Mouse (Mus musculus): Measurements from ENCODE around the gene Ddx41.
"Not testable (repeated sequence)": the region's sequence is repeated elsewhere in the genome, so short reads cannot be mapped to it uniquely, and the experiment has no call there.

Gene Ddx41

DNA sequence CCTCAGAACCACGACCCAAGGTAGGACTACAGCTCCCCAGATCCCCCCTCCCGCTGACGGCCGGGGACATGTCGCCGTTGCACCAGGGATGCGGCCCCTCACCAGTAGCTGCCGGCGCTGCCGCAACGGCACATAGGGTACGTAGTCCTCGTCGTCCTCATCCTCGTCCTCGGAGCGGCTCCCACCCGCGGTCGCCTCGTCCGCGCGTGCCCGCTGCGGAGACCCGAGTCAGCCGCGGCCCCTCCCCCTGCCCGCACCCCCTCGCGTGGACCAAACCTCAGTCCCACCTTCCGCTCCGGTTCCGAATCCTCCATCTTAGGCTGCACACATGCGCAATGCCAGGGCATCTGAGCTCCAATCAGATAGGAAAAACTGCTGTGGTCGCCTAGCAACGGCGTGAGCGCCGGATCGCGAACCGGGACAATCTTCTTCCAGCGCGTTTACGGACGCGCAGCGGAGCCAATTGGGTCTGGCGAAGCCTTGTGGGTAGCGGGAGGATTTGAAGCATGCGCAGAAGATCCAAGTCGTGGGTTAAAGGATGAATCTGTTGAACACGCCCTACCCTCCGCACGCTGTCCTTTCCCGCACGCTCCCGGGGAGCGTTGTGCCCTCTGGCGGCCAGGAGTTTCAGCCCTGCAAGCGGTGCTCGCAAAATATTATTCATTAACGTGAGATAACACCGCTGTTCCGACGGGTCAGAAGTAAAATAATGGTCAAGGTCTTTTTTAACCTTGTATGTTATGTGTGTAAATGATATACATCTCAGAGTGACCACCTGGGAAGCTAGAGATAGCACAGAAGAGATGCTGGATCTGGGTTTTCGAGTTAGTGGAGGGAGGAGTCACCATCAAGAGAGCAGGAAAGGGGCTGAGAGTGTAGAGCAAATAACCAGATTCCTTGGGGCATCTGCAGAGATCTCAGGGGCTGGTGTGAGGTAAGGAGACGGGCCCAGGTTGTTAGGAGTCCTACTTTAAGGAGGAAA lies at the start of gene Ddx41:
Gene Ddx41 (minus strand): TSS at position 465 of the 982 bp plus-strand sequence.
- peak; percentile 99 for DNase-seq (ENCODE audit: low spot score)

GRCm38 (mm10) chr13:55578086-55578485 lies 41.6 kb upstream of the Ddx41 start:
- no peak for DNase-seq (ENCODE audit: low spot score)

- not testable (repeated sequence) for DNase-seq (ENCODE audit: low spot score)
These were observed 40.4 kb upstream of the Ddx41 start for GRCm38 (mm10) chr13:55576872-55577271.

- DNase-seq (ENCODE audit: low spot score), result no peak
These were observed 39.5 kb upstream of the Ddx41 start for GRCm38 (mm10) chr13:55575932-55576331.

DNA sequence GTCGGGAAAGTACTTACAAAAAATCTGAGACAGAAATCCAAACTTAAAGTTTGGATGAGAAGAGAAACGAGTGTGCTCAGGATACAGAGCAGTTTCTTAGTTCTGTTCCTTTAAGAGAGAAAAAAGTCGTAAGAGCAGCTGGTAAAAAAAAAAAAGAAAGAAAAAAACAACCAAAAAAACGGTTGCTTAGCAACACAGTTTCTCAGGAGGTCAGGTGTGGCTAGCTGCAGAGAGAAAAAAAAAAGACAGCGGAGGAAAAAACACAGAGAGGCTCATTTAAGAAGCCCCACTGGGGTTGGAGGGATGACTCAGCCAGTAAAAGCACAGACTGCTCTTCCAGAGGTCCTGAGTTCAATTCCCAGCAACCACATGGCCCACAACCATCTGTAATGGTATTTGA lies 37.9 kb upstream of the Ddx41 start:
- DNase-seq (ENCODE audit: low spot score), result no peak

- DNase-seq (ENCODE audit: low spot score), result no peak
These were observed 37.0 kb upstream of the Ddx41 start, which contains the start of gene Tmed9 for GRCm38 (mm10) chr13:55573432-55573831. TSS of gene Tmed9 (plus strand) at chr13:55573732.

- DNase-seq (ENCODE audit: low spot score), result no peak
These were observed 35.5 kb upstream of the Ddx41 start for GRCm38 (mm10) chr13:55571977-55572376.

DNA sequence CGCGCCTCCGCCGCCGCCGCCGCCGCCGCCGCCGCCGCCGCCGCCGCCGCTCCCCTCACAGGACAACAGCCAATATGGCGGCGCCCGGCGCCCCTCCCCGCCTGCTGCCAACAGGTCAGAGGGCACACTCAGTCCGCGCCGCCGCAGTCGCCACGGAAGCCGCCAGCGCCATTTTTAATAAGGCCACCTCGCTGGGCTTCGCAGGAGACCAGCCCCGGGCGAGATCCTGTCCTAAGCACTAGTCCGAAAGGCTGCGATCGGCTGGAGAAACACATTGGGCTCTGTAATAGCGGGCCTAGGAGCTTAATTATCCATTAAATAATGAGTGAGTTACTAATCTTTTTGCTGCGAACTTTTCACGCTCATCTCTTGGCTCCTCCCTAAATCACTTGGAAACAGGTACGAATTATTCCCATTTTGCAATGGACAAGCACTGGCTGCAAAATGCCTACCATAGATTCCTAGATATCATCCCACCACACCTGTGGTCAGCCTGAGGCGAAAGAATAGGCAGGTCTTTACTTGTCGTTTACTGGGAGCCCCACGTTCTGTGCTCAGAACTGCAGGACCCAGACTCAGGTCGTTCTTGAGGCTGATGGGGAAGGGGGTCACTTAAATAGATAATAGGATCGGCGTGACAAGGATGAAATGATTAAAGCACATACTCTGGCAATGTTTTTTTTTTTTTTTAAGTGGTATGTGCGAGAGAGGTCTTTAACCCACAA lies 34.7 kb upstream of the Ddx41 start, which contains the start of gene Fam193b:
Gene Fam193b (minus strand): TSS at position 94 of the 725 bp plus-strand sequence.
- DNase-seq (ENCODE audit: low spot score), result peak; percentile 92

GRCm38 (mm10) chr13:55570286-55570973 lies 34.0 kb upstream of the Ddx41 start:
- DNase-seq (ENCODE audit: low spot score), result peak; percentile 27

GRCm38 (mm10) chr13:55569726-55570285 lies 33.3 kb upstream of the Ddx41 start:
- DNase-seq (ENCODE audit: low spot score), result no peak

- DNase-seq (ENCODE audit: low spot score), result not testable (repeated sequence)
These were observed 32.1 kb upstream of the Ddx41 start for GRCm38 (mm10) chr13:55568524-55568923.

GRCm38 (mm10) chr13:55567949-55568348 lies 31.5 kb upstream of the Ddx41 start:
- DNase-seq (ENCODE audit: low spot score), result no peak

DNA sequence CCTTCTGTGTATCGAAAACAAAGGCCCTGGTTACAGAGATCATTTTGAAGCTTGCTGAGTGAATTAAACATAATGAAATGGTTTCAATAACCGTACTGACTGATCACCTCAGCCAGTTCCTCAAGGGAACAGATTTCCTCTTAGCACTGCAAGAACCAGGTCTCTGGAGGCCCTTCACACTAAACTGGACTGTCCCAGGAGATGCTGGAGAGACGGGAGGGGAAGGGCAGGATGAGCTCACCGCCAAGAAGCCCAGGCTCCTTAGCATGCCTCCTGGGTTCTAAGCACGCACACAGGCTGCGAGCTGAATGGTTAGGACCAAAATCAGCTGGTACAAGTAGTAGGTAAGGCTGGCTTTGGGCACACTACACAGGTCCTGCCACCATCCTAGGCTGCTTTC lies 30.5 kb upstream of the Ddx41 start:
- DNase-seq (ENCODE audit: low spot score), result no peak

DNA sequence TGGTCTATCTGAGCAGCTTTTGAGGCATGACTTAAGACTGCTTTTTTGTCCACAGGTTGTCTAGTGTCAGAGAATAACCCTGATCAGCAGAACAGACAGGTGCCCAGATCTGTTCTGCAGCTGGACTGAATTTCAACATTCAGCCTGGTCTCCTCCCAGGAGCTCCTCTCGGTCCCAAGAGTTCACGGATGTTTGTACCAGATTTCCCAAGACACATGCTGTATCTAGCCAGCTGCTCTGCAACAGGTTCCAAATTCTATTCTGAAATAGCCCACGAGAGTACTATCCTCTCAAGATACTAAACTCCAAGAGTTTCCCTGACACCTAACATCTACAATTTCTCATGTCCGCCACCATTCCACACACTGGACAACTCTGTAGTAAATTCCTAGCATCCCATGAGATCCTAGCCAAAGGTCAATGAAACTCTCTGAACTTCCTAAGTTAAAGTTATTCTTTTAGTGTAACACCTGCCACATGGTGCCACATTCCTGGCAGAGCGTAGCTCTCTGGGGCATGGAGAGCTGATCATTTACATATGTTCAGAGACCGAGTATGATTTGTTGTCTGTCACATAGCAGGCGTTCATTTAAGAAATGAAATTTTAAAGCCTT lies 26.9 kb upstream of the Ddx41 start:
- DNase-seq (ENCODE audit: low spot score), result no peak

- DNase-seq (ENCODE audit: low spot score), result no peak
These were observed 21.0 kb upstream of the Ddx41 start for GRCm38 (mm10) chr13:55557499-55557898.

DNA sequence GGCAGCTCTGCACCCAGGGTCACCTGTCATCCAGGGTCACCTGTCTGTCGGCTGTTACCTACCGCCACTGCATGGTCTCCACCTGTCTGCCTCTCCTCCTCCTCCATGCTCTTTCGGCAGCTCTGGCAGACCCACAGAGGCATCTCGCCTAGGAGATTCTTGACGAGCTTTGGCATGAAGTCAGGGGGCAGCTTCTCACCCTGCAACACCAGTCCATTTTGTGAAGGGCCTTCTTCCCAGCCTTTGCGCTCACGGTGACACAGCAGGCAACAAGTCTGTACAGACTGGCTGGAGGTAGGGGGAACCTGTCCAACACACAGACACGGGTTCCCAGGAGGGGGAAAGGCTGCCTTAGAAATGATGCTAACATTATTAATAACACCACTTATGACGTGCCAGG lies 19.5 kb upstream of the Ddx41 start:
- no peak for DNase-seq (ENCODE audit: low spot score)

DNA sequence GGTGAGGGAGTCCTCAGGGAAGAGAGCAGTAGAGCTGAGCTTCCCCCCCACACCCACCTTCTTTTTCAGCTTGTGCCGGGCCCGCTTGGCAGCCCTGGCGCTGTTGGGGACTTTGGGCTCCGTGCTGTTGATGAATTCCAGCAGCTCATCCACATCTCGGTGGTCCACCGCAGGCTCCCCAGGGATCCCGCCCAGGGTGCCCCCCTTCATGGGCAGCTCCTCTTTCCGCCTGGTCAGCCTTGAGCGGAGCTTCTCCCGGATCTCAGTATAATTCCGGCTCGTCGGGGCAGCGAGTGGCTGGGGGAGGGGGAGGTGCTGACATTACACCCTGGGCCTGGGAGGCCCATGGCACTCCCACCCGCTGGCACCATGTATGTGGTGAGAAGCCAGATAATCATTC lies 12.6 kb upstream of the Ddx41 start:
- DNase-seq (ENCODE audit: low spot score), result no peak

DNA sequence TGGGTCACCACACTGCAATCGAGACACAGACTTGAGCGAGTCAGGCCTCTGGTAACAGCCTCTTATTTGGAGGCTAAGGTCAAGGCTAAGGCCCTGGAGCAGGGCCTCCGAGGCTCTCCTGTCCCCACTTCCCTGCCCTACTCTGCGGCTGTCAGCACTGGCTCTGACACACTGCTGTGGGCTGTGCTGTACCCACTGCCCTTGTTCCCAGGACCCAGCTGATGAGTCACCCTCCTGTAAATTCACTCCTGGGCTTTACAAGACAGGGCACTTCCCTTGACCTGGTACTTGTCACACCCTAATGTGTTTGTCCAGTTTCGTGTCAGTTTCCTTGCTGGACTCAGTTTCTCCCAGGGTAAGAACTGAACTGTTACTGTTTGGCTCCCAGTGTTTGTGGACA lies 12.0 kb upstream of the Ddx41 start:
- DNase-seq (ENCODE audit: low spot score), result no peak

GRCm38 (mm10) chr13:55547916-55548315 lies 11.5 kb upstream of the Ddx41 start:
- no peak for DNase-seq (ENCODE audit: low spot score)

GRCm38 (mm10) chr13:55544792-55545191 lies 8.3 kb upstream of the Ddx41 start:
- DNase-seq (ENCODE audit: low spot score), result no peak

- no peak for DNase-seq (ENCODE audit: low spot score)
These were observed 7.0 kb upstream of the Ddx41 start for GRCm38 (mm10) chr13:55543447-55543846.

Measured in ovary, postnatal 10 days (tissue).